Mouse (Mus musculus) gastrocnemius, adult 2 months (tissue): ENCODE measurements around the gene Bicdl2. TPM values are rescaled to one million over a fixed set of nuclear protein-coding genes. Genes with fewer than 3 reads are reported as not detected.

ENCODE experiments used
- DNase-seq: peaks from one replicate; pipeline ENCODE4 v3.0.0; 2022
- H3K27ac ChIP-seq: fragments of 200-600 bp; 2 replicates; pipeline ENCODE4 v1.8.1; 2022; ENCODE audit warnings: mild to moderate bottlenecking
- H3K4me3 ChIP-seq: fragments of 200-600 bp; 2 replicates; pipeline ENCODE4 v1.8.1; 2022; ENCODE audit warnings: mild to moderate bottlenecking, moderate library complexity
- CTCF ChIP-seq: fragments of 200-600 bp; IDR thresholded peaks from 2 replicates; pipeline ENCODE4 v1.8.1; 2022; ENCODE audit warnings: antibody characterized with exemption, mild to moderate bottlenecking, moderate library complexity
- intact Hi-C: fragments of 180-260 bp; cut with DNase I; formaldehyde crosslinking; loops from one replicate; pipeline ENCODE4 v1.15.1; 2025
- total RNA-seq, 2 experiments: library from RNA; stranded (reverse); gene quantifications; 2 replicates each; pipeline ENCODE4 v1.2.3; 2021

The Bicdl2 gene
- total RNA-seq, 2 experiments from 2014 or later, result not detected

- Histone ChIP-seq H3K4me3 (no peak overlapping the region), H3K27ac (no peak overlapping the region)
- TF ChIP-seq CTCF, result no peak
- DNase-seq, result no peak
- intact Hi-C loops, result no loop called here
Measured at GRCm38 (mm10) chr17:23658450-23658849, 1.9 kb upstream of the Bicdl2 start.

- intact Hi-C loops, result loop anchor here (2.0 kb wide), 1 partner anchor 46 kb away; no protein-coding TSS in a partner anchor
- TF ChIP-seq CTCF, result no peak
- no peak overlapping the region for H3K27ac ChIP-seq
- no peak for DNase-seq
- H3K4me3 ChIP-seq, result peak overlapping the region; percentile 28
Measured at GRCm38 (mm10) chr17:23660876-23661200, 532 bp downstream of the Bicdl2 start.

DNA sequence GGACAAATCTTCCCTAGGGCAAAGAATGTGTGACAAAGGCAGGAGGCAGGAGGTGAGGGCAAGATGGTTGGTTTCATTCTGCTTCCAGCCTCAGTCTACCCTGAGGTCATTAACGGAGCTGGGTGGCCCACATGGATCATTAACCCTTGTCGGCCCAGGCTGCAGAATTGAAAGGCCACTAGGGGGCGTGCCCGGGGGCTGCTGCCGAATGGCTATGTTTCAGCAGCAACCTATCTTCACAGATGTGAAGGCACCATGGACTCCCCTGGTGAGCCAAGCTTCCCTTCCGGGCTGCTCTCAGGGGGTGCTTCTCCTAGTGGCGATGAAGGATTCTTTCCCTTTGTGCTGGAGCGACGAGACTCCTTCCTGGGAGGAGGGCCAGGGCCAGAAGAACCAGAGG is 1.2 kb downstream of the Bicdl2 start:
- peak; percentile 60 for TF ChIP-seq CTCF
- H3K27ac ChIP-seq, result no peak overlapping the region
- no peak for DNase-seq
- no peak overlapping the region for H3K4me3 ChIP-seq
- intact Hi-C loops, result loop anchor here (2.0 kb wide), 1 partner anchor 45 kb away; no protein-coding TSS in a partner anchor

DNA sequence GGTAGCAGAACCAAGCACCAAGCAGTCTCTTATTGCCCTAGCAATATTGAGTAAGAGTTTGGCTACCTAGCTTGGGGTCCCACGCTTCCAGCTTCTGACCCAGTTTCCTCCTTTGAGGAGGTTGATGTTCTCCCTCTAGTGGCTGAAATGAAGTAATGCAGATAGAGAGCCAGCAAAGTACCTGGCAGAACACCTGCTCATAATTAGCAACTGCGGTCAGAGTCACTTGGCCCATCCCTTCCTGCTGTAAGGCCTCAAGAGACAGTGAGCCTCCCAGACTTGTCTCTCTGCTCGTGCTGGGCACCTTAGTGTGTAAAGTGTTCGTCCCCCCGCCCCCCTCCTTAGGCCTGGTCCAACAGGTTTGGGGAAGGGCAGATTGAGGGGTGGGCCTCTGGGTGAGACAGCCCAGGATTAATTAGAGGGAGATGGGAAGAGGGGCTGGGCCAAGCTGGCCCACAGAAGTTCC is 4.3 kb downstream of the Bicdl2 start:
- H3K27ac ChIP-seq, result no peak overlapping the region
- DNase-seq, result no peak
- peak; percentile 77 for TF ChIP-seq CTCF
- intact Hi-C loops, result no loop called here
- no peak overlapping the region for H3K4me3 ChIP-seq

GRCm38 (mm10) chr17:23665511-23665910 is 5.2 kb downstream of the Bicdl2 start:
- TF ChIP-seq CTCF, result no peak
- intact Hi-C loops, result no loop called here
- no peak overlapping the region for H3K27ac ChIP-seq
- no peak for DNase-seq
- H3K4me3 ChIP-seq, result no peak overlapping the region

DNA sequence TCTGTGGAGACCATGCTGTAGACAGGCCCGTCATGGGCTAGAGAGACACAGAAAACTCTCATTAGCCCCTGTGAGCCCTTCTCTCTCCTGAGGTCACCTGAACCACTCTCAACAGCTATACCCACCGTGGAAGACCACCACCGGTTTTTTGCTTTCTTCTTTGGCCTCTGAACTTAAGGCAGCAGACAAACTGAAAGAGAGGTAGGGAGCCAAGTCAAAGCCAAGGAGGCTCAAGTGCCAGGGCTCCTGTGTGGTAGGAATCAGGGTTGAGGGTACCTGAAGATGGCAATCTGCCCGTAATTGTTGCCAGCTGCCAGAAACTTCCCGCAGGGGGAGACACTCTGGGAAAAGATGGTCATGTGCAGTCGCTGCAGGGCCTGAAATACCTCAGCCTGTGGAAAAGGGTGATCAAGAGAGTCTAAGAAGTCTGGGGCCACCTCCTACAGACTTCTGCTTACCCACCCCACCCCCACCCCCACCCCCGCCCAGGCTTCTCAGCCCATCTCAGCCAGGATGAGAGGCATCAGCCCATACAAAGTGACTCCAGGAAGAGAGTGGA is 10.3 kb downstream of the Bicdl2 start:
- DNase-seq, result no peak
- intact Hi-C loops, result loop anchor here (5.0 kb wide), 1 partner anchor 118 kb away; no protein-coding TSS in a partner anchor
- no peak overlapping the region for H3K27ac ChIP-seq
- TF ChIP-seq CTCF, result no peak
- no peak overlapping the region for H3K4me3 ChIP-seq

DNA sequence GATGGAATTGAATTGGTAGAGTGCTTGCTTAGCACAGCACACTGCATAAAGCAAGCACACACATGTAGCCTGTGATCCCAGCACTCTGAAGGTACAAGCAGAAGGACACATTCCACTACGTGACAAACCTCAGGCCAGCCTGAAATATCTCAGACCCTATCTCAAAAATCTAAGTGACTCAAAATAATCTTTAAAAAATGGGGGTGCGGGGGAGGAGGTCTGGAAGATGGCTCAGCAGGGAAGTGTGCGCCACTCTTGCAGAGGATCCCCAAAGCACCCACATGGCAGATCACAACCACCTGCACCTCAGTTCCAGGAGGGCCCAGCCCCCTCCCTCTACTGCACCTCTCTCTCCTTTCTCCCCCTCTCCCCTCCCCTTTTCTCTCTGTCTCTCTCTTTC is 11.2 kb downstream of the Bicdl2 start:
- DNase-seq, result no peak
- no peak for TF ChIP-seq CTCF
- Histone ChIP-seq H3K4me3 (no peak overlapping the region), H3K27ac (no peak overlapping the region)
- intact Hi-C loops, result loop anchor here (5.0 kb wide), 1 partner anchor 119 kb away; no protein-coding TSS in a partner anchor

GRCm38 (mm10) chr17:23672761-23673160 is 12.5 kb downstream of the Bicdl2 start:
- Histone ChIP-seq H3K27ac (peak overlapping the region; percentile 93), H3K4me3 (peak overlapping the region; percentile 78)
- no peak for TF ChIP-seq CTCF
- no peak for DNase-seq
- intact Hi-C loops, result loop anchor here (5.0 kb wide), 1 partner anchor 120 kb away; no protein-coding TSS in a partner anchor

DNA sequence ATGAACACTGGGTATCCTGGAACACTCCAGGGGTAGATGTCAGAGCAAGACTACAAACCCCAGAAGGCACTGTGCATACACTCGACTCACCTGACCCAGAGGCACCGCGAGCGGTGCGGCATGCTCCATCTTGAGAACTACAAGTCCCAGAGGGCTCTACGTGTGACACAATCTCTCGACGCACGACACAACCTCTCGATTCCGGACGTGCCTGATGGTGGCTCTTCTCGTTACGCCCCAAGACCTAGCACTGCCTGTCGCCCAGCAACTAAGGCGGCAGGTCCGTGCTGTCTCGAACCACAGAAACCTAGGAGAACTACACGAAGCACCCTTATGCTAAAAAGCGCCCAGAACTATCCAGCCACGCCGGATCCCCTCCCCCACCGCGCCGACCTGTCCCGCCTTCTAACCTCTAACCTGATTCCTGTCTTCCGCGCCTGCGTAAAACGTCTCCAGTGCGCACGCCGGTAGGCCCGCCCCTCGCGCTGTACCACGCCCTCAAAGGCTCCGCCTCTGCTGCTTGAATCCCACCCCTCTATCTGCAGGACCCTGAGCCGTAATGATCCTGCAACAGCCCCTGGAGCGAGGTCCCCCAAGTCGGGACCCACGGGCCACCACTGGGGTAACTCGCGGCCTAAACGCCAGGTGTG is 13.2 kb downstream of the Bicdl2 start, which contains the start of the genes Hcfc1r1 and Thoc6:
Gene Hcfc1r1 (plus strand): TSS at position 173 of the 650 bp plus-strand sequence.
Gene Thoc6 (minus strand): TSS at position 459 of the 650 bp plus-strand sequence.
- intact Hi-C loops, result loop anchor here (5.0 kb wide), 1 partner anchor 121 kb away; no protein-coding TSS in a partner anchor
- DNase-seq, result peak; percentile 94
- no peak for TF ChIP-seq CTCF

DNA sequence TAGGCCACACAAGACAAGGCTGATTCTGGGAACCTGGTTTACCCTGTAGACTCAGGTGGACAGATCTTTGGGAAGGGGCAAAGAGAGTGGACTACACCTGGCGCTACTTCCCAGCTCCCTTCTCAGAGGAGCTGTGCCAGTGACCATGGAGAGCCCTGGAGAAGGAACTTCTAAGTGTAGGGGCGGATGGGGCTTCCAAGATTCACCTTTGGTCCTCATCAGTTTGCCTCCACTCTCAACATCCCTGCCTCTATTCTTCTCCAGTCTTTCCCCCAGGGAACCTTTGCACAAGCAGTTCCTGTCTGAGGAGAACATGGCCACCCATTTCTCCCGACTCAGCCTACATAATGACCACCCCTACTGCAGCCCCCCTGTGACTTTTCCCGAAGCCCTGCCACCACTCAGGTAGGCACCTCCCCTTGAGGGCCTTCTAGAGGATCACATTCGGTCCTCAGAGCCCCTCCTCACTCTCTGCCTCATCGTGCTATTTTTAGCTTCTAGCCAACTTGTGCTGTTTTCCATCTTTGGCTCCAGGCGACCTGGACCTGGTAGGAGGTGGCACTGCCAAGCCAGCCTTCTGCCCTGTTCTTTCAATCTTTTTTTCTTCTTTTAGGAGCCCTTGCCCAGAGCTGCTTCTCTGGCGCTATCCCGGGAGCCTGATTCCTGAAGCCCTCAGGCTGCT is 14.1 kb downstream of the Bicdl2 start:
- H3K27ac ChIP-seq, result peak overlapping the region; percentile 93
- TF ChIP-seq CTCF, result no peak
- peak overlapping the region; percentile 78 for H3K4me3 ChIP-seq
- intact Hi-C loops, result loop anchor here (5.0 kb wide), 1 partner anchor 122 kb away; no protein-coding TSS in a partner anchor
- peak; percentile 54 for DNase-seq

More for the DNA sequence above, 13.2 kb downstream of the Bicdl2 start, which contains the start of the genes Hcfc1r1 and Thoc6:
- H3K27ac ChIP-seq, result peak within 1 kb of the TSS; percentile 93
- H3K4me3 ChIP-seq, result peak within 1 kb of the TSS; percentile 78

GRCm38 (mm10) chr17:23675127-23675526 is 14.8 kb downstream of the Bicdl2 start:
- peak; percentile 78 for DNase-seq
- Histone ChIP-seq H3K4me3 (peak overlapping the region; percentile 78), H3K27ac (peak overlapping the region; percentile 93)
- no peak for TF ChIP-seq CTCF
- intact Hi-C loops, result no loop called here

GRCm38 (mm10) chr17:23675564-23676281 is 15.4 kb downstream of the Bicdl2 start:
- TF ChIP-seq CTCF, result peak; percentile 44
- Histone ChIP-seq H3K27ac (peak overlapping the region; percentile 93), H3K4me3 (peak overlapping the region; percentile 78)
- intact Hi-C loops, result loop anchor here (2.0 kb wide), 1 partner anchor 27 kb away; no protein-coding TSS in a partner anchor
- DNase-seq, result peak; percentile 80
